Mouse (Mus musculus) adipose tissue, adult 10 weeks (tissue): ENCODE results near the gene C1s2. TPM values are rescaled to one million over a fixed set of nuclear protein-coding genes. Genes with fewer than 3 reads are reported as not detected.

Experiments
- polyA plus RNA-seq: library from polyadenylated mRNA; stranded (reverse); fragments of 350-450 nt; fragmentation: Illumina TruSeq; extraction: RNeasy Lipid Tissue Mini Kit (QIAGEN cat#74804); gene quantifications from one replicate; pipeline ENCODE4 v1.2.3, GENCODE M21; 2014; ENCODE audit warnings: low read depth, low replicate concordance

Gene C1s2
- 5.6 TPM for polyA plus RNA-seq

GRCm38 (mm10) chr6:124635985-124636384 is at the start of gene C1s2:
Gene C1s2 (minus strand): TSS chr6:124636085.

GRCm38 (mm10) chr6:124662477-124663423 is 26.9 kb upstream of the C1s2 start, which contains the start of gene Lpcat3:
Gene Lpcat3 (plus strand): TSS chr6:124663027.

Other genes with a start within 250 kb of the C1s2 start
- gene Pex5, start 221.0 kb downstream of the C1s2 start, polyA plus RNA-seq = 42.3 TPM
- gene Clstn3, start 171.3 kb downstream of the C1s2 start, polyA plus RNA-seq = 6.1 TPM
- gene C1rl, start 143.0 kb downstream of the C1s2 start, polyA plus RNA-seq = 4.6 TPM
- 78.4 TPM for gene C1ra, start 123.7 kb downstream of the C1s2 start, polyA plus RNA-seq
- 183 TPM for gene C1s1, start 93.7 kb downstream of the C1s2 start, polyA plus RNA-seq
- gene C1rb, start 65.8 kb downstream of the C1s2 start, polyA plus RNA-seq = not detected
- 75.1 TPM for gene Lpcat3, start 26.9 kb upstream of the C1s2 start, polyA plus RNA-seq
- gene Emg1, start 76.1 kb upstream of the C1s2 start, polyA plus RNA-seq = 55.2 TPM
- 129 TPM for gene Phb2, start 76.3 kb upstream of the C1s2 start, polyA plus RNA-seq
- gene Ptpn6, start 102.6 kb upstream of the C1s2 start, polyA plus RNA-seq = 24.1 TPM
- 210 TPM for gene Grcc10, start 105.3 kb upstream of the C1s2 start, polyA plus RNA-seq
- not detected for gene Gm45234, start 119.9 kb upstream of the C1s2 start, polyA plus RNA-seq
- 47.5 TPM for gene Atn1, start 120.4 kb upstream of the C1s2 start, polyA plus RNA-seq
- 5.5 TPM for gene Eno2, start 133.6 kb upstream of the C1s2 start, polyA plus RNA-seq
- 10.8 TPM for gene Lrrc23, start 143.6 kb upstream of the C1s2 start, polyA plus RNA-seq
- gene Spsb2, start 172.6 kb upstream of the C1s2 start, polyA plus RNA-seq = 15.2 TPM
- gene Tpi1, start 178.2 kb upstream of the C1s2 start, polyA plus RNA-seq = 317 TPM
- gene Usp5, start 193.4 kb upstream of the C1s2 start, polyA plus RNA-seq = 84.1 TPM
- 9.8 TPM for gene Cdca3, start 193.5 kb upstream of the C1s2 start, polyA plus RNA-seq
- not detected for gene Gnb3, start 204.2 kb upstream of the C1s2 start, polyA plus RNA-seq
- 18.1 TPM for gene P3h3, start 221.7 kb upstream of the C1s2 start, polyA plus RNA-seq
- gene Gpr162, start 227.9 kb upstream of the C1s2 start, polyA plus RNA-seq = 1.5 TPM